In genomic region chr5:33431173-33432005, GRCm38 (mm10) we compare ENCODE assay signal across 8 mouse cellular contexts. TPM values are rescaled to one million over a fixed set of nuclear protein-coding genes. Genes with fewer than 3 reads are reported as not detected.
A peak's percentile ranks its signal among the peaks of the same experiment; 100 is the strongest.
DNase-seq lines count a peak whose midpoint lies in the region; ATAC-seq lines count a peak whose summit lies in the region.

No protein-coding gene starts in this region.

- peak overlapping the region; percentile 67 for H3K4me2 ChIP-seq in heart, embryonic 13.5 days
- H3K4me2 ChIP-seq in hindbrain, embryonic 16.5 days (ENCODE audit: low read length) = peak overlapping the region; percentile 41
- peak overlapping the region; percentile 35 for H3K4me2 ChIP-seq in neural tube, embryonic 11.5 days (ENCODE audit: low read depth)

- no peaks in the 10 kb centered on the region for H3K36me3 ChIP-seq in heart, embryonic 13.5 days
- no peaks in the 10 kb centered on the region for H3K36me3 ChIP-seq in embryonic facial prominence, embryonic 10.5 days (replicated peaks)
- H3K36me3 ChIP-seq in hindbrain, embryonic 16.5 days (ENCODE audit: control insufficient read depth, insufficient read depth, low read length) = no peaks in the 10 kb centered on the region
- H3K36me3 ChIP-seq in neural tube, embryonic 11.5 days (ENCODE audit: control insufficient read depth, insufficient read depth, low read length) = no peaks in the 10 kb centered on the region

- no peak overlapping the region for H3K9ac ChIP-seq in heart, embryonic 13.5 days
- H3K9ac ChIP-seq in hindbrain, embryonic 16.5 days (ENCODE audit: low read depth, low read length) = no peak overlapping the region
- H3K9ac ChIP-seq in neural tube, embryonic 11.5 days (ENCODE audit: low read length) = no peak overlapping the region

- H3K9me3 ChIP-seq in heart, embryonic 13.5 days = no peaks in the 10 kb centered on the region
- no peaks in the 10 kb centered on the region for H3K9me3 ChIP-seq in embryonic facial prominence, embryonic 10.5 days
- no peaks in the 10 kb centered on the region for H3K9me3 ChIP-seq in hindbrain, embryonic 16.5 days (ENCODE audit: control insufficient read depth, low read length)
- H3K9me3 ChIP-seq in neural tube, embryonic 11.5 days (ENCODE audit: control insufficient read depth, low read length) = no peaks in the 10 kb centered on the region

- no peak overlapping the region for H3K27ac ChIP-seq in heart, embryonic 13.5 days (replicated peaks)
- no peak overlapping the region for H3K27ac ChIP-seq in embryonic facial prominence, embryonic 10.5 days (replicated peaks)
- H3K27ac ChIP-seq in hindbrain, embryonic 16.5 days (ENCODE audit: low read depth, low read length) = no peak overlapping the region
- no peak overlapping the region for H3K27ac ChIP-seq in neural tube, embryonic 11.5 days (ENCODE audit: low read depth, low read length)

- DNase-seq in heart, adult 9 months (ENCODE audit: low spot score in 2 of 2) = no peak
- DNase-seq in embryonic facial prominence, embryonic 10.5 days (ENCODE audit: low spot score) = peak; percentile 59
- DNase-seq in neural tube, embryonic 11.5 days (ENCODE audit: low spot score) = peak; percentile 34
- no peak for DNase-seq in urinary bladder, adult 2 months (ENCODE audit: low spot score)
- DNase-seq in ovary, postnatal 36 days (ENCODE audit: low spot score) = no peak
- no peak for DNase-seq in thymus, postnatal 0 days (ENCODE audit: low spot score)

- WGBS in heart, embryonic 13.5 days = under 1% methylated on average over 77 of the region's 77 CpGs
- WGBS in embryonic facial prominence, embryonic 10.5 days = under 1% methylated on average over 77 of the region's 77 CpGs
- WGBS in hindbrain, embryonic 16.5 days = under 1% methylated on average over 74 of the region's 77 CpGs
- WGBS in neural tube, embryonic 11.5 days = under 1% methylated on average over 77 of the region's 77 CpGs

- no peak for ATAC-seq in heart, embryonic 13.5 days (ENCODE audit: extremely low read depth, insufficient number of reproducible peaks, low FRiP score, low TSS enrichment)
- no peak for ATAC-seq in hindbrain, embryonic 16.5 days
- no peak for ATAC-seq in neural tube, embryonic 11.5 days (ENCODE audit: insufficient read depth, low FRiP score, low TSS enrichment)

- H3K4me1 ChIP-seq in heart, embryonic 13.5 days = peaks cover 44% of the 10 kb centered on the region
- H3K4me1 ChIP-seq in embryonic facial prominence, embryonic 10.5 days = peaks cover 59% of the 10 kb centered on the region
- peaks cover 19% of the 10 kb centered on the region for H3K4me1 ChIP-seq in hindbrain, embryonic 16.5 days (ENCODE audit: control insufficient read depth, insufficient read depth, low read depth, low read length)
- peaks cover 17% of the 10 kb centered on the region for H3K4me1 ChIP-seq in neural tube, embryonic 11.5 days (ENCODE audit: control insufficient read depth, insufficient read depth, low read length)

- peak overlapping the region; percentile 46 for H3K4me3 ChIP-seq in heart, embryonic 13.5 days
- peak overlapping the region; percentile 50 for H3K4me3 ChIP-seq in embryonic facial prominence, embryonic 10.5 days
- peak overlapping the region; percentile 24 for H3K4me3 ChIP-seq in hindbrain, embryonic 16.5 days (ENCODE audit: low read length)
- H3K4me3 ChIP-seq in neural tube, embryonic 11.5 days (ENCODE audit: low read depth, low read length) = peak overlapping the region; percentile 22

- peaks cover 100% of the 10 kb centered on the region for H3K27me3 ChIP-seq in heart, embryonic 13.5 days (replicated peaks)
- peaks cover 100% of the 10 kb centered on the region for H3K27me3 ChIP-seq in embryonic facial prominence, embryonic 10.5 days (replicated peaks; ENCODE audit: low read depth, poor library complexity, severe bottlenecking)
- H3K27me3 ChIP-seq in hindbrain, embryonic 16.5 days (replicated peaks; ENCODE audit: control insufficient read depth, insufficient read depth, low read length) = peaks cover 65% of the 10 kb centered on the region
- peaks cover 88% of the 10 kb centered on the region for H3K27me3 ChIP-seq in neural tube, embryonic 11.5 days (ENCODE audit: control insufficient read depth, insufficient read depth, low read length)

RNA-seq across cellular contexts. Expression of gene Nkx1-1, which starts 2.4 kb away (rescaled TPM):
- not detected in 2 replicates for polyA plus RNA-seq in heart, embryonic 13.5 days (2015; fragmentation: Nextera tagmentation; extraction: Ambion mirVana)
- not detected in 2 replicates for polyA plus RNA-seq in embryonic facial prominence, embryonic 10.5 days (2016; fragmentation: Nextera tagmentation; extraction: Ambion mirVana)
- polyA plus RNA-seq in hindbrain, embryonic 16.5 days (2015; fragmentation: Nextera tagmentation; extraction: Ambion mirVana) = 0.47 TPM in 1 of 2 replicates, not detected in the other
- polyA plus RNA-seq in neural tube, embryonic 11.5 days (2014; fragmentation: Nextera tagmentation; extraction: Ambion mirVana) = 0.59 and 1.2 TPM in 2 replicates
- not detected in 2 replicates for polyA plus RNA-seq in urinary bladder, adult 2 months (2012; rRNA removed)
- not detected in 2 replicates for polyA plus RNA-seq in thymus, postnatal 0 days (2015; fragmentation: Nextera tagmentation; extraction: Ambion mirVana)

RNA-seq across cellular contexts. Expression of gene Uvssa, which starts 53.0 kb away (rescaled TPM):
- 3.9 and 4.0 TPM in 2 replicates for polyA plus RNA-seq in heart, embryonic 13.5 days (2015; fragmentation: Nextera tagmentation; extraction: Ambion mirVana)
- polyA plus RNA-seq in embryonic facial prominence, embryonic 10.5 days (2016; fragmentation: Nextera tagmentation; extraction: Ambion mirVana) = 7.7 and 8.8 TPM in 2 replicates
- polyA plus RNA-seq in hindbrain, embryonic 16.5 days (2015; fragmentation: Nextera tagmentation; extraction: Ambion mirVana) = 6.2 and 6.7 TPM in 2 replicates
- polyA plus RNA-seq in neural tube, embryonic 11.5 days (2014; fragmentation: Nextera tagmentation; extraction: Ambion mirVana) = 6.5 and 7.0 TPM in 2 replicates
- 10.9 and 11.0 TPM in 2 replicates for polyA plus RNA-seq in urinary bladder, adult 2 months (2012; rRNA removed)
- 7.2 and 10.4 TPM in 2 replicates for polyA plus RNA-seq in thymus, postnatal 0 days (2015; fragmentation: Nextera tagmentation; extraction: Ambion mirVana)

Comparison
In these comparisons a context has a peak if more than half of its experiments do, and no peak if none do; other contexts are left out.
1. DNase-seq: peak in embryonic facial prominence, embryonic 10.5 days (single experiment) and neural tube, embryonic 11.5 days (single experiment); none in heart, adult 9 months (0 of 2), urinary bladder, adult 2 months (single experiment), ovary, postnatal 36 days (single experiment) and thymus, postnatal 0 days (single experiment).
2. Peak in every context shown above with its lines, with median percentiles within 50 percentile points of each other: H3K4me2 ChIP-seq and H3K4me3 ChIP-seq.